Mouse (Mus musculus) megakaryocyte, embryonic 14.5 days (primary cell): ENCODE results near the gene Acot2. TPM values are rescaled to one million over a fixed set of nuclear protein-coding genes. Genes with fewer than 3 reads are reported as not detected.
"Not testable (repeated sequence)": the region's sequence is repeated elsewhere in the genome, so short reads cannot be mapped to it uniquely, and the experiment has no call there.

ENCODE experiments used
- H3K27me3 ChIP-seq: replicated peaks from 2 replicates; pipeline ENCODE3; 2012; ENCODE audit warnings: inconsistent platforms
- H3K36me3 ChIP-seq: replicated peaks from 2 replicates; pipeline ENCODE3; 2012; ENCODE audit warnings: low read length, inconsistent platforms, mixed read lengths
- H3K4me1 ChIP-seq: 2 replicates; pipeline ENCODE4 v1.6.1; 2012; ENCODE audit warnings: inconsistent platforms
- H3K4me3 ChIP-seq: replicated peaks from 2 replicates; pipeline ENCODE3; 2012; ENCODE audit warnings: moderate library complexity, mild to moderate bottlenecking, inconsistent platforms
- H3K9me3 ChIP-seq: 2 replicates; pipeline ENCODE4 v1.6.1; 2012; ENCODE audit warnings: inconsistent platforms
- FLI1 ChIP-seq: IDR thresholded peaks from 2 replicates; pipeline ENCODE4 v1.6.1; 2012; ENCODE audit warnings: low read length, inconsistent platforms, mixed read lengths
- GATA1 ChIP-seq: IDR thresholded peaks from 3 replicates; pipeline ENCODE4 v1.6.1; 2012; ENCODE audit warnings: mixed read lengths, low read length, inconsistent platforms, borderline replicate concordance
- polyA plus RNA-seq: library from polyadenylated mRNA; stranded (reverse); fragments of >175 nt; gene quantifications from 2 replicates; pipeline ENCODE4 v1.2.3, GENCODE M21; 2012; ENCODE audit warnings: low replicate concordance; ENCODE audit not compliant: insufficient read depth

The Acot2 gene
- polyA plus RNA-seq, 1 experiment: 6.7 TPM

DNA sequence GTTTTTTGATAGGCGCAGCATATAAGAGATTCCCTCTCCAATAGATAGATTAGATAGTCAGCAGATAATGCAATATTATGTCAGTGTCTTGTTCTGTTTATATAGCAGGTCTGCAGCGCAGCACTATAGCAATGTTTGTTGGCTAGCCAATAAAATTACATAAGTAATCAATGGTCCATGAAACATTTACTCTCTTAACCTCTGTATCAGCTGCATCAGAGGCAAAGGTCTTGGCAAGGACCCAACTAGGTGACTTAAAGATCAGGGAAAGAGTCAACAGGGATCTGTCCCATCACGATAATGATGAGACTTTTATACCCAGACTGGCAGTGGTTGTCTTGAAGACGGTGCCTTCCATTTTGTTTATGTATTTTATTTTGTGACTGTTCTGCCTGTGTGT lies 45.2 kb downstream of the Acot2 start:
- peaks cover 7% of the 10 kb centered on the region for H3K27me3 ChIP-seq
- peaks cover 20% of the 10 kb centered on the region for H3K9me3 ChIP-seq
- H3K36me3 ChIP-seq: no peaks in the 10 kb centered on the region
- no peak overlapping the region for H3K4me3 ChIP-seq
- H3K4me1 ChIP-seq: peaks cover 9% of the 10 kb centered on the region
- TF ChIP-seq GATA1: no peak

- peaks cover 20% of the 10 kb centered on the region for H3K9me3 ChIP-seq
- not testable (repeated sequence) for H3K4me3 ChIP-seq, H3K36me3 ChIP-seq, H3K4me1 ChIP-seq
- peaks cover 11% of the 10 kb centered on the region for H3K27me3 ChIP-seq
These were observed 45.6 kb downstream of the Acot2 start for GRCm38 (mm10) chr12:84033302-84033701.

GRCm38 (mm10) chr12:84034108-84034507 lies 46.4 kb downstream of the Acot2 start:
- Histone ChIP-seq H3K27me3 (peaks cover 15% of the 10 kb centered on the region), H3K4me1 (peaks cover 9% of the 10 kb centered on the region), H3K9me3 (peaks cover 20% of the 10 kb centered on the region), H3K36me3 (no peaks in the 10 kb centered on the region), H3K4me3 (no peak overlapping the region)
- TF ChIP-seq GATA1 (no peak), FLI1 (no peak)

DNA sequence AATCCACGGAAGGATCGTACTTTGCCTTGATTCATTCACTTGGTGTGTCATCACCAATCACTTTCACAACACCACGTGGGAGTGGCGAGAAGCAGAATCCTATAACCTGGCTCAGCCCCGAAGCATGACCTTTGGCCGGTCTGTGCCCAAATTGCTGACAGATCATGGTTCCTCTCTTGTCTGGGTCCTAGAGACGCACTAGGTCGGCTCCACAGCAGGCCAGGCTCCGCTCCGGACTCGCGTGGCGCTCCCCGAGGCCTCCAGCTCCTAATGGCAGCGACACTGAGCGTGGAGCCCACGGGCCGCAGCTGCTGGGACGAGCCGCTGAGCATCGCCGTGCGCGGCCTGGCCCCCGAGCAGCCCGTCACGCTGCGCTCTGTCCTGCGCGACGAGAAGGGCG lies 50.6 kb downstream of the Acot2 start, which contains the start of gene Acot4:
Gene Acot4, plus strand, starts transcription at position 139 of the 400 bp plus-strand sequence.
- H3K9me3 ChIP-seq: peaks cover 34% of the 10 kb centered on the region
- H3K4me3 ChIP-seq: peak within 1 kb of the TSS; percentile 76
- peaks cover 26% of the 10 kb centered on the region for H3K27me3 ChIP-seq
- H3K4me1 ChIP-seq, H3K36me3 ChIP-seq: not testable (repeated sequence)

DNA sequence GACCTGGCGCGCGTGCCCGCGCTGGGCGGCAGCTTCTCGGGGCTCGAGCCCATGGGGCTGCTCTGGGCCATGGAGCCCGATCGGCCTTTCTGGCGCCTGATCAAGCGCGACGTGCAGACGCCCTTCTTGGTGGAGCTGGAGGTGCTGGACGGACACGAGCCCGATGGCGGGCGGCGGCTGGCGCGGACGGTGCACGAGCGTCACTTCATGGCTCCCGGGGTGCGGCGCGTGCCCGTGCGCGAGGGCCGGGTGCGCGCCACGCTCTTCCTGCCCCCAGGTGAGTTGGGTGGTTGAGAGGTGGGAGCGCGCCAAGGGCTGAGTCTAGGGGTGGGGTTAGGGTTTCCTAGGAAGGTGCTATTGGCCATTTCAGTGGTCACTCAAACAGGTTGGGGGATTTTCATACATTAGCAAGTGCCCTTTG lies 51.0 kb downstream of the Acot2 start, which contains the start of gene Gm49366:
Gene Gm49366, plus strand, starts transcription at position 245 of the 421 bp plus-strand sequence.
- H3K27me3 ChIP-seq: peaks cover 29% of the 10 kb centered on the region
- H3K36me3 ChIP-seq, H3K4me1 ChIP-seq: not testable (repeated sequence)
- peaks cover 34% of the 10 kb centered on the region for H3K9me3 ChIP-seq
- peak within 1 kb of the TSS; percentile 76 for H3K4me3 ChIP-seq

GRCm38 (mm10) chr12:84042248-84042647 lies 54.6 kb downstream of the Acot2 start:
- Histone ChIP-seq H3K4me3 (no peak overlapping the region), H3K4me1 (peaks cover 22% of the 10 kb centered on the region), H3K27me3 (peaks cover 30% of the 10 kb centered on the region), H3K9me3 (peaks cover 34% of the 10 kb centered on the region), H3K36me3 (no peaks in the 10 kb centered on the region)
- TF ChIP-seq FLI1 (no peak), GATA1 (no peak)

Other genes starting within 250 kb of the Acot2 start
- 0.22 TPM in 1 of 2 replicates, not detected in the other for gene Papln, start 224.2 kb upstream of the Acot2 start, polyA plus RNA-seq
- 13.4 and 19.5 TPM in 2 replicates for gene Numb, start 65.9 kb upstream of the Acot2 start, polyA plus RNA-seq
- 27.4 and 68.6 TPM in 2 replicates for gene Riox1, start 37.3 kb upstream of the Acot2 start, polyA plus RNA-seq
- not detected in 2 replicates for gene Heatr4, start 3.0 kb upstream of the Acot2 start, polyA plus RNA-seq
- gene Acot1, start 21.6 kb downstream of the Acot2 start, polyA plus RNA-seq: 0.59 TPM in 1 of 2 replicates, not detected in the other
- gene Acot4, start 50.5 kb downstream of the Acot2 start, polyA plus RNA-seq: not detected in 2 replicates
- not detected in 2 replicates for gene Gm49366, start 51.1 kb downstream of the Acot2 start, polyA plus RNA-seq
- gene Acot3, start 64.3 kb downstream of the Acot2 start, polyA plus RNA-seq: not detected in 2 replicates
- gene Acot5, start 81.5 kb downstream of the Acot2 start, polyA plus RNA-seq: not detected in 2 replicates
- gene Acot6, start 112.8 kb downstream of the Acot2 start, polyA plus RNA-seq: 0.16 TPM in 1 of 2 replicates, not detected in the other
- gene Dnal1, start 126.5 kb downstream of the Acot2 start, polyA plus RNA-seq: 0.44 TPM in 1 of 2 replicates, not detected in the other
- 0.04 TPM in 1 of 2 replicates, not detected in the other for gene Pnma1, start 160.6 kb downstream of the Acot2 start, polyA plus RNA-seq
- gene Elmsan1, start 231.0 kb downstream of the Acot2 start, polyA plus RNA-seq: 9.8 and 10.1 TPM in 2 replicates